Mouse (Mus musculus) CD4-positive, CD25-positive, alpha-beta regulatory T cell, adult 2 months (primary cell): Measurements from ENCODE around the gene Cidec.

Source experiments
- DNase-seq: peaks from one replicate; pipeline ENCODE4 v3.0.0-alpha.2; 2012; ENCODE audit warnings: low read depth, low spot score

Gene Cidec

GRCm38 (mm10) chr6:113406683-113407082 lies 28.9 kb downstream of the Cidec start:
- peak; percentile 31 for DNase-seq

- no peak for DNase-seq
Observed at GRCm38 (mm10) chr6:113405483-113405882, 30.1 kb downstream of the Cidec start.

- no peak for DNase-seq
Observed at GRCm38 (mm10) chr6:113404649-113405448, 30.7 kb downstream of the Cidec start.

DNA sequence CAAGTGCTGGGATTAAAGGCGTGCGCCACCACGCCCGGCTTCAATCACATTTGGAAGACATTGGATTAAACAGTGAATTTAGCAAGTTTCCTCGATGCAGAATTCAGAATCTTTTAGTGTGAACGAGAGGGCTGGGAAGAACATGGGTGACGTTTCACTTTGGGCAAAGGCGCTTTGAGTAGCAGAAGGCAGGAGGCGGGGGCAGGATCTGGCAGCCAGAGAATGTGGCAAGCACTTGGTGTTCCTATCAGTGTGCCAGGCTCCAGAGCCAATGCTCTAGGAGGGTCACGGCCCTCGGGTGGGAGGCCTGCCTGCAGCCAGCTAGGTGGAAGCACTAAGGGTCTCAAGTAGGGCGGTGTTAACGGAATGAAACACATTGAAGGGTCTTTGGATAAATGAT lies 33.5 kb downstream of the Cidec start:
- no peak for DNase-seq

DNA sequence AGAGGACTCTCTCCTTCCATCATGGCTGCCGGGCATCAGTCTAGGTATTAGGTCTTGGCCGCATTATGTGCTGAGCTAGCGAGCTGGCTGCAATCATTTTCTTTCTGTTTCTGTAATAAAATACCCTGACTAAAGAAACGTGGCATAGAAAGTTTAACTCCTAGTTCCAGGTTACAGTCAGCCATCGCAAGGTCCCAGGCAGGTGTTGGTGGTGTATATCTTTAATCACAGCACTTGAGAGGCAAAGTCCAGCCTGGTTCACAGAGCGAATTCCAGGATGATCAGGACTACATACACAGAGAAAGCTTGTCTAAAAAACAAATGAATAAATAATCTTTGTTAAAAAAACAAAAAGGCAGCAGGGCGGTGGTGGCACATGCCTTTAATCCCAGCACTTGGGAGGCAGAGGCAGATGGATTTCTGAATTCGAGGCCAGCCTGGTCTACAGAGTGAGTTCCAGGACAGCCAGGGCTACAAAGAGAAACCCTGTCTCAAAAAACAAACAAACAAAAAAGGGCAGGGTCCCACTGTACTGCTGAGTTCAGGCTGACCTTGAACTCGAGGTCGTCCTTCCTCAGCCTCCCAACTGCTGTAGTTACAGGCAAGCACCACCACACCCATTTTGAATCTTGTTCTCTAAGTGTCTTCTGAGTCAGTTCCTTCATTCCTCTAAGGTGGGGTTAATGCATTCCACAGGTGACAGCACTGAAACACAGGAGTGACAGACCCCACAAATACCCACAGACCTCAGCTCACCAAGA lies 39.1 kb downstream of the Cidec start:
- DNase-seq: no peak

DNA sequence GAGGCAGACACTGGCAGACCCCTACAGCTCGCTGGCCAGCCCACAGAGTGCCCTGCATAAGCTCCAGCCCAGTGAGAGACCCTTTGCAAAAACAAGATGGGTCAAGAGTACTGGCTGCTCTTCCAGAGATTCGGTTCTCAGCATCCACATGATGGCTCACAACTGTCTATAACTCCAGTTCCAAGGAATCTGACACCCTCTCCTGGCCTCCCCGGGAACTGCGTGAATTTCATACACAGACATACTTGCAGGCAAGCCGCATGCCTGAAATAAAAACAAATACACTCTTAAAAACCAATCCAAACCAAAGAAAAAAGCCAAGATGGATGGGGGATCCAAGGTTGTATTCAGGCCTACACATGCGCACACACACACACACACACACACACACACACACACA lies 40.1 kb downstream of the Cidec start:
- DNase-seq: no peak

DNA sequence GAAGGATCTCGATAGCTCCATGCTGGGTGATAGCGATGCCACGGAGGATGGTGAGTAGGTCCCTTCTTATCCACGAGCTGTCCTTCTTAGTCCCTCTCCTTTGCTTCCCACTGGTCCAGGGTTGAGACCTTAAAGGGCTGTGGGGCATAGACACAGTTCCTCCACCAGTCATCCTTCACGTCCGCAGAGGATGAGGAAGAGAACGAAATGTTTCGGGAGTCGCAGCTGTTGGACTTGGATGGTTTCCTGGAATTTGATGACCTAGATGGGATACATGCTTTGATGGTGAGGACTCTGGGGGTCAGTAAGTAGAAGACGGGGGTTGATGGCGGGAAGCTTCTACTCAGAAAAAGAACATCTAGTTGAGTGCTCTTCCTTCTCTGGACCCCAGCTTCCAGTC lies 40.7 kb downstream of the Cidec start:
- DNase-seq: no peak

- no peak for DNase-seq
Observed at GRCm38 (mm10) chr6:113393951-113394350, 41.6 kb downstream of the Cidec start.

DNA sequence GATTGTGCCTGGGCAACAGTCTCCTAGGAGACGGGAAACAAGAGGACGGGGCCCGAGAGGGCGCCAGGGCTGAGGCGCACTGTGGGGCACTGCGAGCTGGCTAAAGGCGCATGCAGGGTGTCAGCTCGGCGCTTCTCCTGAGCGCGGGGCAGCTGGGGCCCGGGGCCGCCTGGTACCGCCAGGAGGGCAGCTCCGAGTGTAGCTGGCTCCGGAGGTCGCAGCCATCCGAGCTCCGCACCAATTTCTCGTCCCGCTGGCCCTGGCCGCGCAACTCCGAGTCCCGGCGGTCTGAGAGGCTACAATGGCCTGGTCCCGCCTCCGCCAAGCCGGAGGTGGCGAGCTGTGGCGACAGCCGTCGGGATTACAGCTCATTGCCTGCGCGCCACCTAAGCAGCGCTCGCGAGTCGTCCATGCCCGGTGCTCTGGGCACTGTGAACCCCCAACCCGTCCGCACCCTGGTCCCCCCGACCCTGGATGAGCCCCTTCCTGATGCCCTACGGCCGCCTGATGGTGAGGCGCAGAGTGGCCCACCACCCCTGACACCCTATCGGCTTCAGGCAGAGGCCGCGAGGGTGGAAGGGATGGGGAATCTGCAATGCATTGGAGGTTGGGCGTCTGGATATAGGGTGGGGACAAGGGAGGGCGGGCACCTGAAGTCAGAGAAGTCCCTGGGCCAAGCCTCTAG lies 43.0 kb downstream of the Cidec start:
- DNase-seq: no peak

DNA sequence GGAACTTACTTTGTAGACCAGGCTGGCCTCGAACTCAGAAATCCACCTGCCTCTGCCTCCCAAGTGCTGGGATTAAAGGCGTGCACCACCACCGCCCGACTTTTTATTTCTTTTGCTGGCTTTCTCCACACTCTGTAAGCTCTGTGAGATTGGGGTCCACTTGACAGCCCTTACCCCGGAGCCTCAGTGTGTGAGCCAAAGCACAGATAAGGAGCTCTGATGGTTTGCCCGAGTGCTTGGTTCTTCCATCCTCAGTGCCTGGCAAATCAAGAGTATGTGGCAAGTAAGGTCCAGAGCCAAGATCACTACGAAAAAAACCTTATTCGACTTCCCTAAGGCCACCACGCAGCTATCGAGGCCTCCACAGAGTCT lies 43.6 kb downstream of the Cidec start:
- DNase-seq: no peak

GRCm38 (mm10) chr6:113390715-113391114 lies 44.8 kb downstream of the Cidec start:
- no peak for DNase-seq

- no peak for DNase-seq
Observed at GRCm38 (mm10) chr6:113388960-113389359, 46.6 kb downstream of the Cidec start, which contains the start of gene Ttll3. TSS of gene Ttll3 (plus strand) at chr6:113389260.

DNA sequence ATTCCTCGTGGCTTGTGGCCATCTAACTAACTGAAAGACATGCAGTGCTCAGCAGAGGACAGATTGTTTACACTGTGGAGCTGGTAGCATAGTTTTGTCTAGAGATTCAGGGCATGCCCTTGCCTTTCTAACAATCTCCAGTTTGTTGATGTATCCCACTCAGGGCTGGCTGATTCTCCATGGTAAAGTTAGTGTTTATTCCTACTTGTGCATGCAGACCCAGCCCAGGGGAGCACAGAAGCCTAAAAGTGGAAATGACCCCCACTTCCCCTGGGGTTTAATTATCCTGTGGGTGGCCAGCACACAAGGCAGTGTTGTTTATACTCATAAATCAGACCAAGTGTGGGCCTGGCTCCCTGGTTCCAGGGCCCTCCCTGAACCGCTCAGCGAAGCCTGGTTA lies 49.5 kb downstream of the Cidec start:
- no peak for DNase-seq

- no peak for DNase-seq
Observed at GRCm38 (mm10) chr6:113385160-113385714, 50.3 kb downstream of the Cidec start.

- no peak for DNase-seq
Observed at GRCm38 (mm10) chr6:113384351-113384927, 51.1 kb downstream of the Cidec start.

GRCm38 (mm10) chr6:113380480-113380879 lies 55.1 kb downstream of the Cidec start:
- peak; percentile 25 for DNase-seq

GRCm38 (mm10) chr6:113379246-113379645 lies 56.3 kb downstream of the Cidec start:
- peak; percentile 18 for DNase-seq

DNA sequence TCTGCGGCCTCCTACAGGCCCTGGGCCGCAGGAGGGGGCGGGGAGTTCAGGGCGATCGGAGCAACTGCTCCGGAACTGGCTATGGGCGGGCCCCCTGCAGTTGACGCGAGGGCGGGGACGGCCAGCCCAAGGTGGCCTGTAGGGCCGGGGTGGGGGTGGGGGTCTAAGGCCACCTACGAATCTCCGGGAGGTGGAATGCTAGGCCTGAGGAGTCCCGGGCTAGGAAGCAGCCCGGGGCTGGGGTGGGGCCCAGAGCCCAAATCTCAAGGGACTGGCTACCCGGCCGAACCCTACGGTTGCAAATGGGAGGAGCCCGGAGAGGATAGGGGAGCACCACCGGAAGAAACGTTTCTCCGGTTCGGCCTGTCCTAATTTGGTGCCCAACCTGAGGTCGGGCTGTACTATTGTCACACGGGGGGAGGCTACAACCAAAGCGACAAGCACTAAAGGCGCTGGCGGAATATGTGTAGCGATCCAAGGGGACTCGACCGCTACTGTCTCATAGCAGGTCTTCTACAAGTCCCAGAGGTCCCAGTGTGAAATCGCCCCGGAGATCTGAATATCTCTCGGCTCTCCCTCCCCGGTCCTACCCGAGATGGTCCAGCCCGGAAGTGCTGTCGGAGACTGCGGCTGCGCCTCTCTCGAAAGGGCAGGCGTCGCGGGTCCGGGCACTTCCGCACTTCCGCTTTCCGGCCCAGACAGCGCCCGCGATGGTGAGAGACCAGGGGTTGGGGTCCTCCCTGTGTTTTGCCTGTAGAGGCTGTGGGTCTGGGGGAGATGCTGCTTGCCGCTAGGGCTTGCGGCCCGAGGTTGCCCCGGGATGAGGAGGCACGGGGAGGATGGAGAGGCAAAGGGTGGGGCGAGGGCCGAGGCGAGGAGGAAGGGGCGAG lies 57.8 kb downstream of the Cidec start, which contains the start of the genes Tada3 and Arpc4:
Gene Tada3, minus strand, starts transcription at position 388 of the 890 bp plus-strand sequence.
Gene Arpc4, plus strand, starts transcription at position 620 of the 890 bp plus-strand sequence.
- peak; percentile 93 for DNase-seq

- no peak for DNase-seq
Observed at GRCm38 (mm10) chr6:113377172-113377495, 58.4 kb downstream of the Cidec start.
